Mouse (Mus musculus) limb, embryonic 12.5 days (tissue): ENCODE measurements at regions not wholly inside any gene's neighbourhood (a gene's known extent, or its start where the extent isn't known, plus 50 kb on each side); places are given as distances from the start of the nearest gene placed in this dataset.

Experiments used
- ATAC-seq: fragments of 200-750 bp; cut with Nextera tagmentation; 2 replicates; pipeline ENCODE4 v1.8.0; 2017; ENCODE audit warnings: low read depth, moderate TSS enrichment; ENCODE audit not compliant: insufficient number of reproducible peaks, insufficient read depth, low FRiP score, low TSS enrichment
- H3K27ac ChIP-seq: fragments of 300-500 bp; sonication (generic); 2 replicates; pipeline ENCODE4 v1.5.1; 2016; ENCODE audit warnings: mild to moderate bottlenecking, moderate library complexity
- H3K27me3 ChIP-seq: fragments of 300-500 bp; sonication (generic); 2 replicates; pipeline ENCODE4 v1.6.1; 2016; ENCODE audit warnings: mild to moderate bottlenecking, moderate library complexity
- H3K36me3 ChIP-seq: fragments of 300-500 bp; sonication (generic); 2 replicates; pipeline ENCODE4 v1.6.1; 2016; ENCODE audit warnings: mild to moderate bottlenecking, moderate library complexity
- H3K4me1 ChIP-seq: fragments of 300-500 bp; sonication (generic); replicated peaks from 2 replicates; pipeline ENCODE4 v1.6.1; 2016
- H3K4me2 ChIP-seq: fragments of 300-500 bp; sonication (generic); 2 replicates; pipeline ENCODE4 v1.6.1; 2016; ENCODE audit warnings: mild to moderate bottlenecking, moderate library complexity
- H3K4me3 ChIP-seq: fragments of 300-500 bp; sonication (generic); replicated peaks from 2 replicates; pipeline ENCODE4 v1.5.1; 2016; ENCODE audit warnings: mild to moderate bottlenecking
- H3K9ac ChIP-seq: fragments of 300-500 bp; sonication (generic); replicated peaks from 2 replicates; pipeline ENCODE4 v1.6.1; 2016; ENCODE audit warnings: mild to moderate bottlenecking, moderate library complexity
- H3K9me3 ChIP-seq: fragments of 300-500 bp; sonication (generic); 2 replicates; pipeline ENCODE4 v1.6.1; 2016; ENCODE audit warnings: mild to moderate bottlenecking, moderate library complexity
- WGBS: fragments of 180-500 bp; shearing (Covaris S2); methylation state at CpG from one replicate; pipeline ENCODE4 v1.1.7; 2016; 5-methylcytosine and 5-hydroxymethylcytosine counted together

DNA sequence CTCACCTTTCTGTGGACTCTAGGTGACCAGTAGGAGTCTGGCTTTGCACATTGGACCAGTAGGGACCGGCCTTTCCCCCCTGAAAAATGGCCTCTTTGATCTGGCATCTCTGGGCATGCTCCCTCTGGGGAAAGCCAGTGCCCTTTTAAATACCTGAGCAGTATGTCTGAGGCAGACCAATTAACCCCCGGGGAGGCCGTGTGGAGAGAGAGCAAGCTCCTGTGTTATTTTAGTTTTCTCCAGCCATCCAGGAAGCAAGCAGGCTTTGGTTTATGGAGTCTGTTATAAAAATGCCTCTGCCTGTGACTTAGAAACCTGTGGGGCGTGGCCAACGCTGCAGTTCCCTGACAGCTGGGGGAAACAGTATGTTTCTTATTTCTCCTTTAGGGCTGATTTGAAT is 445.5 kb downstream of the Glrx3 start:
- peak overlapping the region; percentile 82 for H3K27ac ChIP-seq
- WGBS: 2% methylated on average over 5 of the region's 5 CpGs
- H3K9me3 ChIP-seq: no peaks in the 10 kb centered on the region
- H3K4me1 ChIP-seq: peaks cover 24% of the 10 kb centered on the region
- H3K36me3 ChIP-seq: no peaks in the 10 kb centered on the region
- H3K27me3 ChIP-seq: no peaks in the 10 kb centered on the region
- H3K4me3 ChIP-seq: no peak overlapping the region
- H3K9ac ChIP-seq: no peak overlapping the region
- ATAC-seq: peak; percentile 65; the same call in 1 of the 2 replicates
- peak overlapping the region; percentile 35 for H3K4me2 ChIP-seq

DNA sequence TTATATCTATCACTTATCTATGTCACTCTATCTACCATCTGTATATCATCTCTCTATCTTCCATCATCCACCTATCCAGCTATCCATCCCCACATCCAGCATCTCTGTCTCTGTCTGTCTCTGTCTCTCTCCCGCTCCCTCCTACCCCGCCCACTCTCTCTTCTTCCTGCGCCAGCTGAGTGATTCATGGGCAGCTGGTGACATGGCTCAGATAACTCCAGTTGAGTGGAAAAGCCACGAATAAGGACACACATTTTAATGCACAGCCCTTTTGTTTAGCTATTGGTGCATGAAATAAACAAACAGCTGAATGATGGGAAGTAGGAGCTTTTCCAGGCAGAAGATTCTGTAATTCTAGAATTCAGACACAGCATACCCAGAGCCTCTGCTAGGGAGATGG is 446.3 kb downstream of the Glrx3 start:
- Histone ChIP-seq H3K4me3 (no peak overlapping the region), H3K4me1 (peaks cover 27% of the 10 kb centered on the region), H3K9ac (no peak overlapping the region), H3K27ac (no peak overlapping the region), H3K36me3 (no peaks in the 10 kb centered on the region), H3K9me3 (no peaks in the 10 kb centered on the region), H3K4me2 (no peak overlapping the region), H3K27me3 (no peaks in the 10 kb centered on the region)
- ATAC-seq: no peak
- WGBS: 79% methylated on average over 4 of the region's 4 CpGs

- H3K4me3 ChIP-seq: no peak overlapping the region
- no peak overlapping the region for H3K27ac ChIP-seq
- no peaks in the 10 kb centered on the region for H3K27me3 ChIP-seq
- 82% methylated on average over 8 of the region's 8 CpGs for WGBS
- H3K4me1 ChIP-seq: peaks cover 29% of the 10 kb centered on the region
- no peak for ATAC-seq
- no peak overlapping the region for H3K4me2 ChIP-seq
- no peaks in the 10 kb centered on the region for H3K36me3 ChIP-seq
- H3K9me3 ChIP-seq: no peaks in the 10 kb centered on the region
- H3K9ac ChIP-seq: no peak overlapping the region
Observed at GRCm38 (mm10) chr7:137885146-137885545, 447.7 kb downstream of the Glrx3 start.

- no peak overlapping the region for H3K4me3 ChIP-seq
- H3K4me2 ChIP-seq: no peak overlapping the region
- no peak for ATAC-seq
- no peaks in the 10 kb centered on the region for H3K9me3 ChIP-seq
- no peak overlapping the region for H3K27ac ChIP-seq
- H3K4me1 ChIP-seq: peaks cover 9% of the 10 kb centered on the region
- no peak overlapping the region for H3K9ac ChIP-seq
- WGBS: 69% methylated on average over 11 of the region's 11 CpGs
- H3K36me3 ChIP-seq: no peaks in the 10 kb centered on the region
- H3K27me3 ChIP-seq: no peaks in the 10 kb centered on the region
Observed at GRCm38 (mm10) chr7:137888731-137889130, 451.3 kb downstream of the Glrx3 start.

DNA sequence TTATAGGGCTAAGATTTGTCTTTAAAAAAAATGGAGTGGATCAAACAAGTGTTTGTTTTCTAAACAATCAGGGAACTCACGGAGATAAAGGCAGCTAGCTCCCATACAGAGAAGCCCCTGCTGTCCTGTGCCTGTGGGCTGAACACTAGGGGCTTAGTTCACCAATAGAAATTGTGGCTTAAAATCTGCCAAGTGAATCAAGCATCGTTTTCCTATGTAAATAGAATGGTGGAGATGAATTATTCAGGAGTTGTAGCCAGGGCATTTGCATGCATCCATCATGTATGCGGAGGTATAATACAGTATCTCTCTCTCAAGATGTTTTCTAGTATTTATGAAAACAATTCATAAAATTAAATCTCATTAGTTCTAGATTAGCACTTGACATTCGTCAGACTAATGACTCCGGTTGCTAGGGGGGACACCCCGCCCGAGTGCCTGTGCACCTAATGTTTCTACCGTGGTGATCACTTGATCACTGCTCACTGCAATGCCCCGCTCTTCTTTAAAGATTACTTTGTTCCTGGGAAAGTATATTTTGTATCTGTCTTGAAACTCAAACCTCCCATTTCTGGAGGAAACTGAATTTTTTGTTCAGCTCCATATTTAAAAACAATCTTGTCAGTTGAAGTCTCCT is 469.1 kb downstream of the Glrx3 start:
- Histone ChIP-seq H3K4me2 (no peak overlapping the region), H3K9ac (no peak overlapping the region), H3K4me3 (no peak overlapping the region), H3K9me3 (no peaks in the 10 kb centered on the region), H3K4me1 (peaks cover 9% of the 10 kb centered on the region), H3K36me3 (no peaks in the 10 kb centered on the region), H3K27me3 (no peaks in the 10 kb centered on the region), H3K27ac (no peak overlapping the region)
- WGBS: 73% methylated on average over 9 of the region's 9 CpGs
- ATAC-seq: no peak

- WGBS: 43% methylated on average over 3 of the region's 3 CpGs
- Histone ChIP-seq H3K27ac (no peak overlapping the region), H3K4me2 (no peak overlapping the region), H3K27me3 (no peaks in the 10 kb centered on the region), H3K36me3 (no peaks in the 10 kb centered on the region), H3K9ac (no peak overlapping the region), H3K4me1 (peaks cover 9% of the 10 kb centered on the region), H3K9me3 (no peaks in the 10 kb centered on the region), H3K4me3 (no peak overlapping the region)
- ATAC-seq: no peak; the same call in 1 of the 2 replicates
Observed at GRCm38 (mm10) chr7:137909456-137909855, 472.0 kb downstream of the Glrx3 start.

DNA sequence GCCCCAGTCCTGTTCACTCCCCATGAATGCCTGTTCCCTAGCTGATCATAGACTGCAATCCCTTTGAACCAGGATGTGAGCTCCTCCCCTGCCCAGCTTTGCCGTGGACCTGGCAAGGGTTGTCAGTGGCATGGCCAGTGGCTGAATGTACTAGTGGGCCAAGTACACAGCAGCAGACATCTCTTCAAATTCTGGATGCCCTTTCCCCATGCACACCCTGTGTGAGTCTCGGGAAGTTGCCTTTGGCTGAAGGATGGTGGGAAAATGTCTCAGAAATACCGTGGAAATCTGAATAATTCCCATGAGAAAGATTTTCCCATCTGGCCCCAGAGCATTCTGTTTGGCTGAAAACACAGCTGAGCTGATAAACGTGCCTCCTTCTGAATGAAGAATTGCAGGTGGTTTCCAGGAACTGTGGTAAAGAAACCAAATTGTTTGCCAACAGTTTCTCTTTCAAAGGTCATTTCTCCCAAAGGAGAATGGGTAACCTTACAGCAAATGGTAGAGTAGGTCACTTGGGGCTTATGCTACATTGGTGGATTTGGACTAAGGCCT is 476.2 kb downstream of the Glrx3 start:
- H3K27me3 ChIP-seq: no peaks in the 10 kb centered on the region
- no peak overlapping the region for H3K27ac ChIP-seq
- H3K36me3 ChIP-seq: no peaks in the 10 kb centered on the region
- H3K4me3 ChIP-seq: no peak overlapping the region
- H3K9me3 ChIP-seq: no peaks in the 10 kb centered on the region
- no peak overlapping the region for H3K9ac ChIP-seq
- 70% methylated on average over 4 of the region's 4 CpGs for WGBS
- H3K4me2 ChIP-seq: no peak overlapping the region
- peaks cover 9% of the 10 kb centered on the region for H3K4me1 ChIP-seq
- ATAC-seq: no peak

DNA sequence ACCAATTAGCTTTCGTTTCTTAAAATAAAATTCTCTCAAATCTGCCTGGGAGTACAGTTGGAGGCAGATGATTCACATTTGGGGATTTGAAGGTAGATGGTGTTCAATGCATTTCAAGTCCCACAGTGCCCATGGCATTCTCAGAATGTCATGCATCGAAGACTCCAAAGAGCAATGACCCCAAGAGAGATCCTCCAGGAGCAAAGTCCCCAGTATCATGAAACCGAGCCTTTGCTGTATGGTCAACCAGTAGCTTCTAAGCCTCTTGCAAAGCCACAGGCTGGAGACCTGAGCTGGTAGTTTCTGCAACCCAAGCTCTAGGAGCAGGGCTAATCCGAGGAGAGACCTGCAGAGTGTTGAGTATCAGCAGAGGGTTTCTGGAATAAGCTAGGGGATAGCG is 477.1 kb downstream of the Glrx3 start:
- WGBS: 92% methylated on average over 5 of the region's 5 CpGs
- H3K27me3 ChIP-seq: no peaks in the 10 kb centered on the region
- H3K4me3 ChIP-seq: no peak overlapping the region
- no peak overlapping the region for H3K9ac ChIP-seq
- peaks cover 2% of the 10 kb centered on the region for H3K4me1 ChIP-seq
- no peak for ATAC-seq
- H3K4me2 ChIP-seq: no peak overlapping the region
- no peak overlapping the region for H3K27ac ChIP-seq
- H3K36me3 ChIP-seq: no peaks in the 10 kb centered on the region
- no peaks in the 10 kb centered on the region for H3K9me3 ChIP-seq

DNA sequence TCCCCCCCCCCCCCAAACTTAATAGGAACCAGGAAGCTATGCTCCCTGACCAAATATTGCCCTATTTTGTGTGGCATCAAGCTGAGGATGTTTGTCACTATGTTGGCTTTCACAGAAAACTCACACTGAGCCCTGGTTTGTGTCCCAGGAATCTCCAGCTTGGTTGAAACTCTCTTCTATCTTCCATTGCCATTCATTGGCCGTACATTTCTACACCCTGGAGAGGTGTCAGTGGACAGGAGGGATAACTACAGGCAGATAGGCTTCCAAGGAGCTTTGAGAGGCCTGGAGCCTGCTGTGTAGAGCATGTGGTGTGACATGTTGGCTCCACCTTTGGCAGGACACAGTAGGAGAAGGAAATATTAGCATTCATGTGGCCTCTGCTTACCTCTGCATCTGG is 478.9 kb downstream of the Glrx3 start:
- Histone ChIP-seq H3K36me3 (no peaks in the 10 kb centered on the region), H3K4me2 (no peak overlapping the region), H3K27ac (no peak overlapping the region), H3K27me3 (no peaks in the 10 kb centered on the region), H3K4me1 (peaks cover 10% of the 10 kb centered on the region; the same call in 1 of the 2 replicates), H3K4me3 (no peak overlapping the region), H3K9ac (no peak overlapping the region), H3K9me3 (no peaks in the 10 kb centered on the region)
- 73% methylated on average over 1 of the region's 1 CpGs for WGBS
- ATAC-seq: no peak

DNA sequence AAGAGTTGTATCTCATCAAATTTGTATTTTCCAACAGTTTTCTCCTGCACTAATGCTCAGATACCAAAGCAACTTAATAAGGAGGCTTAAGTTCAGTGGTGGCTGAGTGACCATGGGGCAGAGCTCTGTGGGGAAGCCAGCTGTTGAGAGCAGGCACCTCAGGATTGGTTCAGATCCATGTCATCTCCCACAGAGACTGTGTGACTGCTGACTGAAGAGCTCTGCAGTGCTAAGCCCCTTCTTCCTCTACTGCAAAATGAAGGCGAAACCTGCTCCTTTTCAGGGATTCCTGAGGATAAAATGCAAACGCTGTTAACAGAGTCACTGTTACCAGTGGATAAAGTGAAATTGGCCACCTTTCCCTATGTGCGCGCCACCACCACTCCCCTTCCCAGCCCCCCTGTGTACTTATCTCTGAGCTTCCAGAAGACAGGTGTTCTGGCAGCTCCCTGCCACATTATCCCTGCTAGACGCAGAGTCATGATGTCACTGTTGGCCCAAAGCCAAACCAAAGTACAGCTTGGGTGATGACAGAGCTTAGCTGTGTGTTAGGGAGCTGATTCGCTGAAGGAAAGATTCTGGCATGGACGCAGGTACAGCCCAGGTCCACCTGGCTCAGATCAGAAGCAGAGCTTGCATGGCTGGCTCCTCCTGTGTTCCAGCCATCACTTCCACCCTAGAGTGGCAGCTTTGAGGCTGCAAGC is 472.9 kb downstream of the Tcerg1l start:
- H3K4me2 ChIP-seq: no peak overlapping the region

DNA sequence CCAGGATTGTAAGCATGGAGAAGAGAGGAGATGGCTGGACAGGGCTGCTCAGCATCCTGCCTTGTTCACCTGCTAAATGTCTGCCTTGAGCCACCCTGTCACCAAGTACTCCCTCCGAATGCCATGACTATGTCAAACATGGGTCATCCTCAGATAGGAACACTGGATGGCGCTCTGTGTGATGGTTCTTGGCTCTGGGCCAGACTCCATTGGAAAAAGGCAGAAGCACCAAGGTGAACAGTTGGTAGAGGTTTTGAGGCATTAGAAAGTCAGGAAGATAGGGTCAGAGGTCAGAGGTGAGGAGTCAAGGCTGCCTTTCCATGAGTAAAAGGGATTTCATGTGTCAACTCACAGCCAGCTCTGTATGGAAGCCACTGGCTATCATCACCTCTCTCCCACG is 471.9 kb downstream of the Tcerg1l start:
- H3K4me3 ChIP-seq: no peak overlapping the region
- no peaks in the 10 kb centered on the region for H3K9me3 ChIP-seq
- no peak for ATAC-seq
- H3K9ac ChIP-seq: no peak overlapping the region
- H3K4me2 ChIP-seq: no peak overlapping the region
- H3K36me3 ChIP-seq: no peaks in the 10 kb centered on the region
- H3K27ac ChIP-seq: no peak overlapping the region
- H3K4me1 ChIP-seq: peaks cover 12% of the 10 kb centered on the region
- WGBS: 77% methylated on average over 3 of the region's 3 CpGs
- H3K27me3 ChIP-seq: peaks cover 6% of the 10 kb centered on the region

More for the DNA sequence above, 472.9 kb downstream of the Tcerg1l start:
- peaks cover 22% of the 10 kb centered on the region for H3K4me1 ChIP-seq
- H3K9ac ChIP-seq: no peak overlapping the region
- H3K4me3 ChIP-seq: no peak overlapping the region
- H3K36me3 ChIP-seq: no peaks in the 10 kb centered on the region
- peaks cover 6% of the 10 kb centered on the region for H3K27me3 ChIP-seq
- WGBS: 53% methylated on average over 7 of the region's 7 CpGs
- no peaks in the 10 kb centered on the region for H3K9me3 ChIP-seq
- H3K27ac ChIP-seq: no peak overlapping the region
- ATAC-seq: 0 out of 2 replicates have a peak, but pooled peaks have one; percentile 37
